Mouse (Mus musculus) MEL (cell line): ENCODE measurements around the gene Resp18.

Source experiments
- CTCF ChIP-seq, 3 experiments: IDR thresholded peaks in 2 of 3; conservative IDR thresholded peaks in 1 of 3; 2 replicates each; pipeline ENCODE4 v1.5.1; 2011 to 2012; ENCODE audit warnings: low read length in 3 of 3, low read depth in 2 of 3, mild to moderate bottlenecking in 2 of 3, improper control_type of control experiment in 1 of 3, inconsistent platforms in 1 of 3, mixed read lengths in 1 of 3, moderate library complexity in 1 of 3; ENCODE audit not compliant: control insufficient read depth in 1 of 3, insufficient read depth in 1 of 3, poor library complexity in 1 of 3, severe bottlenecking in 1 of 3
- MAFK ChIP-seq: IDR thresholded peaks from 2 replicates; pipeline ENCODE4 v1.6.1; 2011; ENCODE audit warnings: low read depth, mild to moderate bottlenecking, low read length, improper control_type of control experiment, borderline replicate concordance
- MAX ChIP-seq: IDR thresholded peaks from 2 replicates; pipeline ENCODE4 v1.6.1; 2011; ENCODE audit warnings: low read length, improper control_type of control experiment
- NELFE ChIP-seq: IDR thresholded peaks from 2 replicates; pipeline ENCODE4 v1.6.1; 2011; ENCODE audit warnings: low read depth, low read length, improper control_type of control experiment
- POLR2A ChIP-seq, 2 experiments: IDR thresholded peaks; 2 replicates each; pipeline ENCODE4 v1.6.1; 2011 to 2012; ENCODE audit warnings: low read length in 2 of 2, mild to moderate bottlenecking in 2 of 2, control low read depth in 1 of 2, improper control_type of control experiment in 1 of 2, low read depth in 1 of 2, moderate library complexity in 1 of 2; ENCODE audit not compliant: control insufficient read depth in 1 of 2, insufficient read depth in 1 of 2, poor library complexity in 1 of 2
- POLR2AphosphoS2 ChIP-seq: IDR thresholded peaks from 2 replicates; pipeline ENCODE4 v1.6.1; 2011; ENCODE audit warnings: low read length, improper control_type of control experiment
- USF1 ChIP-seq: IDR thresholded peaks from 2 replicates; pipeline ENCODE4 v1.6.1; 2014; ENCODE audit warnings: low read depth, mild to moderate bottlenecking, inconsistent platforms, low read length, improper control_type of control experiment, moderate library complexity
- ZC3H11A ChIP-seq: IDR thresholded peaks from 2 replicates; pipeline ENCODE4 v1.6.1; 2012; ENCODE audit warnings: low read depth, mild to moderate bottlenecking, inconsistent platforms, low read length, improper control_type of control experiment

DNA sequence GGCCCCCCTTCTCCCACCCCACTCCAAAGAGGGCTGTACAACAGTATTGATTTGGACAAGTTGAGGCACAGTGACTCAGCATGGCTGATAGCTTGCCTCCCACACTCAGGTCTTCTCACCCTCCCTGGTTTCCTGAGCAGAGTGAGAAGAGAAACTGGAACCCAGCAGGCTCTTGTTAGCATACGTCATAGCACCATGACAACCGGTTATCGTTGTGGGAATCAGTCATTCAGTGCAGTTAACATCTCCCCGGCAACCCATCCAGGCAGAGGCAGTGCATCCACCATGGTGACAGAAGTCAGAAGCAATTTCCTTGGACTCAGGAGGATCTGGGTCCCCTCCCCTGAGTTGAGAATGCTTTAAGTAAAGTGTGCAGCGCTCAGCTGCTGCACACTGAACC is 4.8 kb upstream of the Resp18 start:
- TF ChIP-seq CTCF (IDR thresholded peaks at IDR 0.05 in 2 of 3, conservative IDR thresholded peaks at IDR 0.05 in 1 of 3; ENCODE audit: control insufficient read depth in 1 of 3, insufficient read depth in 1 of 3, low read depth in 2 of 3, low read length in 3 of 3, poor library complexity in 1 of 3, severe bottlenecking in 1 of 3) (no peak), MAX (no peak), POLR2A (IDR thresholded peaks at IDR 0.05; ENCODE audit: control insufficient read depth in 1 of 2, insufficient read depth in 1 of 2, low read depth in 1 of 2, low read length in 2 of 2, poor library complexity in 1 of 2) (no peak), USF1 (no peak), ZC3H11A (no peak), NELFE (no peak), POLR2AphosphoS2 (no peak), MAFK (no peak)
